Mouse (Mus musculus): ENCODE results near the gene Tmem14c. TPM values are rescaled to one million over a fixed set of nuclear protein-coding genes. Genes with fewer than 3 reads are reported as not detected.

Tmem14c gene
- polyA plus RNA-seq (2015; fragmentation: Nextera tagmentation; extraction: Ambion mirVana): 132 and 137 TPM in 2 replicates

- peak within 1 kb of the TSS; percentile 85 for H3K27ac ChIP-seq
- H3K27me3 ChIP-seq: no peaks in the 10 kb centered on the region
- H3K4me1 ChIP-seq (replicated peaks): peaks cover 22% of the 10 kb centered on the region
- peak within 1 kb of the TSS; percentile 55 for H3K4me3 ChIP-seq
- no peaks in the 10 kb centered on the region for H3K9me3 ChIP-seq
- peak within 1 kb of the TSS; percentile 63 for H3K4me2 ChIP-seq
- peak within 1 kb of the TSS; percentile 74 for H3K9ac ChIP-seq
- peak; percentile 98 for ATAC-seq (ENCODE audit: low FRiP score)
- under 1% methylated on average over 43 of the region's 43 CpGs for WGBS
- H3K36me3 ChIP-seq: peaks cover 57% of the 10 kb centered on the region
Observed at GRCm38 (mm10) chr13:41015829-41016634, at the start of gene Tmem14c. TSS of gene Tmem14c (plus strand) at chr13:41016292.

- H3K27ac ChIP-seq: no peak overlapping the region
- WGBS: 96% methylated on average over 10 of the region's 10 CpGs
- H3K4me1 ChIP-seq (replicated peaks): no peaks in the 10 kb centered on the region
- H3K36me3 ChIP-seq: no peaks in the 10 kb centered on the region
- H3K9me3 ChIP-seq: no peaks in the 10 kb centered on the region
- H3K27me3 ChIP-seq: no peaks in the 10 kb centered on the region
- no peak overlapping the region for H3K4me3 ChIP-seq
- no peak for ATAC-seq (ENCODE audit: low FRiP score)
- H3K9ac ChIP-seq: no peak overlapping the region
- H3K4me2 ChIP-seq: no peak overlapping the region
Observed at GRCm38 (mm10) chr13:40967609-40968008, 48.5 kb upstream of the Tmem14c start.

- ATAC-seq (ENCODE audit: low FRiP score): no peak
- Histone ChIP-seq H3K4me1 (replicated peaks) (no peaks in the 10 kb centered on the region), H3K27me3 (no peaks in the 10 kb centered on the region), H3K36me3 (no peaks in the 10 kb centered on the region), H3K4me3 (no peak overlapping the region), H3K9ac (no peak overlapping the region), H3K4me2 (no peak overlapping the region), H3K27ac (no peak overlapping the region), H3K9me3 (no peaks in the 10 kb centered on the region)
- 79% methylated on average over 5 of the region's 5 CpGs for WGBS
Observed at GRCm38 (mm10) chr13:40968564-40968963, 47.5 kb upstream of the Tmem14c start.

- 93% methylated on average over 4 of the region's 4 CpGs for WGBS
Observed at GRCm38 (mm10) chr13:40969761-40970390, 46.2 kb upstream of the Tmem14c start.

GRCm38 (mm10) chr13:40971261-40971660 lies 44.8 kb upstream of the Tmem14c start:
- no peak overlapping the region for H3K4me2 ChIP-seq
- ATAC-seq (ENCODE audit: low FRiP score): no peak
- H3K27ac ChIP-seq: no peak overlapping the region
- H3K4me3 ChIP-seq: no peak overlapping the region
- no peaks in the 10 kb centered on the region for H3K4me1 ChIP-seq (replicated peaks)
- H3K27me3 ChIP-seq: no peaks in the 10 kb centered on the region
- H3K9me3 ChIP-seq: no peaks in the 10 kb centered on the region
- WGBS: 90% methylated on average over 5 of the region's 5 CpGs
- H3K9ac ChIP-seq: no peak overlapping the region
- no peaks in the 10 kb centered on the region for H3K36me3 ChIP-seq

More at GRCm38 (mm10) chr13:40969761-40970390, 46.2 kb upstream of the Tmem14c start:
- no peak overlapping the region for H3K9ac ChIP-seq
- no peaks in the 10 kb centered on the region for H3K36me3 ChIP-seq
- no peak overlapping the region for H3K4me3 ChIP-seq
- H3K4me2 ChIP-seq: no peak overlapping the region
- ATAC-seq (ENCODE audit: low FRiP score): no peak
- H3K27me3 ChIP-seq: no peaks in the 10 kb centered on the region
- H3K9me3 ChIP-seq: no peaks in the 10 kb centered on the region
- H3K4me1 ChIP-seq (replicated peaks): no peaks in the 10 kb centered on the region
- H3K27ac ChIP-seq: no peak overlapping the region

GRCm38 (mm10) chr13:40971831-40972230 lies 44.3 kb upstream of the Tmem14c start:
- H3K9me3 ChIP-seq: no peaks in the 10 kb centered on the region
- 82% methylated on average over 2 of the region's 2 CpGs for WGBS
- H3K4me1 ChIP-seq (replicated peaks): no peaks in the 10 kb centered on the region
- no peaks in the 10 kb centered on the region for H3K36me3 ChIP-seq
- H3K27ac ChIP-seq: no peak overlapping the region
- no peak overlapping the region for H3K4me3 ChIP-seq
- H3K9ac ChIP-seq: no peak overlapping the region
- no peak overlapping the region for H3K4me2 ChIP-seq
- ATAC-seq (ENCODE audit: low FRiP score): no peak
- H3K27me3 ChIP-seq: no peaks in the 10 kb centered on the region

GRCm38 (mm10) chr13:40972976-40973375 lies 43.1 kb upstream of the Tmem14c start:
- H3K9me3 ChIP-seq: no peaks in the 10 kb centered on the region
- no peak overlapping the region for H3K27ac ChIP-seq
- H3K4me2 ChIP-seq: no peak overlapping the region
- no peak overlapping the region for H3K4me3 ChIP-seq
- WGBS: 88% methylated on average over 5 of the region's 5 CpGs
- ATAC-seq (ENCODE audit: low FRiP score): no peak
- no peaks in the 10 kb centered on the region for H3K27me3 ChIP-seq
- no peak overlapping the region for H3K9ac ChIP-seq
- H3K36me3 ChIP-seq: no peaks in the 10 kb centered on the region
- H3K4me1 ChIP-seq (replicated peaks): no peaks in the 10 kb centered on the region

GRCm38 (mm10) chr13:40977609-40978008 lies 38.5 kb upstream of the Tmem14c start:
- H3K4me1 ChIP-seq (replicated peaks): no peaks in the 10 kb centered on the region
- no peaks in the 10 kb centered on the region for H3K27me3 ChIP-seq
- no peak overlapping the region for H3K9ac ChIP-seq
- H3K36me3 ChIP-seq: no peaks in the 10 kb centered on the region
- no peak overlapping the region for H3K27ac ChIP-seq
- no peak overlapping the region for H3K4me2 ChIP-seq
- ATAC-seq (ENCODE audit: low FRiP score): no peak
- H3K9me3 ChIP-seq: no peaks in the 10 kb centered on the region
- WGBS: 15% methylated on average over 7 of the region's 7 CpGs
- no peak overlapping the region for H3K4me3 ChIP-seq

GRCm38 (mm10) chr13:40978652-40979051 lies 37.4 kb upstream of the Tmem14c start:
- WGBS: 85% methylated on average over 4 of the region's 4 CpGs
- H3K36me3 ChIP-seq: no peaks in the 10 kb centered on the region
- H3K4me3 ChIP-seq: no peak overlapping the region
- ATAC-seq (ENCODE audit: low FRiP score): no peak
- H3K27me3 ChIP-seq: no peaks in the 10 kb centered on the region
- no peak overlapping the region for H3K9ac ChIP-seq
- no peaks in the 10 kb centered on the region for H3K4me1 ChIP-seq (replicated peaks)
- H3K4me2 ChIP-seq: no peak overlapping the region
- no peaks in the 10 kb centered on the region for H3K9me3 ChIP-seq
- no peak overlapping the region for H3K27ac ChIP-seq

- H3K4me2 ChIP-seq: no peak overlapping the region
- ATAC-seq (ENCODE audit: low FRiP score): no peak
- H3K4me1 ChIP-seq (replicated peaks): no peaks in the 10 kb centered on the region
- no peak overlapping the region for H3K4me3 ChIP-seq
- no peak overlapping the region for H3K9ac ChIP-seq
- 64% methylated on average over 2 of the region's 2 CpGs for WGBS
- H3K27ac ChIP-seq: no peak overlapping the region
- no peaks in the 10 kb centered on the region for H3K27me3 ChIP-seq
- H3K36me3 ChIP-seq: no peaks in the 10 kb centered on the region
- no peaks in the 10 kb centered on the region for H3K9me3 ChIP-seq
Observed at GRCm38 (mm10) chr13:40979321-40979720, 36.8 kb upstream of the Tmem14c start.

- Histone ChIP-seq H3K36me3 (no peaks in the 10 kb centered on the region), H3K27me3 (no peaks in the 10 kb centered on the region), H3K27ac (no peak overlapping the region), H3K4me3 (no peak overlapping the region), H3K9ac (no peak overlapping the region), H3K9me3 (no peaks in the 10 kb centered on the region), H3K4me2 (no peak overlapping the region), H3K4me1 (replicated peaks) (no peaks in the 10 kb centered on the region)
- WGBS: 83% methylated on average over 1 of the region's 1 CpGs
- ATAC-seq (ENCODE audit: low FRiP score): no peak
Observed at GRCm38 (mm10) chr13:40982759-40983158, 33.3 kb upstream of the Tmem14c start.

- H3K27me3 ChIP-seq: no peaks in the 10 kb centered on the region
- H3K9me3 ChIP-seq: no peaks in the 10 kb centered on the region
- 94% methylated on average over 5 of the region's 5 CpGs for WGBS
- no peaks in the 10 kb centered on the region for H3K36me3 ChIP-seq
- H3K4me1 ChIP-seq (replicated peaks): no peaks in the 10 kb centered on the region
- no peak overlapping the region for H3K27ac ChIP-seq
- no peak overlapping the region for H3K4me3 ChIP-seq
- no peak for ATAC-seq (ENCODE audit: low FRiP score)
- no peak overlapping the region for H3K9ac ChIP-seq
- H3K4me2 ChIP-seq: no peak overlapping the region
Observed at GRCm38 (mm10) chr13:40986081-40986480, 30.0 kb upstream of the Tmem14c start.

Measured in hindbrain, embryonic 13.5 days (tissue).